Mouse (Mus musculus) CH12.LX (cell line): ENCODE measurements around the gene Peli1. TPM values are rescaled to one million over a fixed set of nuclear protein-coding genes. Genes with fewer than 3 reads are reported as not detected.

Source experiments
- DNase-seq: peaks from one replicate; pipeline ENCODE4 v3.0.0-alpha.2; 2013; ENCODE audit errors: extremely low read depth
- H3K27ac ChIP-seq: 2 replicates; pipeline ENCODE4 v1.5.1; 2012; ENCODE audit warnings: low read depth, mild to moderate bottlenecking, control low read depth, moderate library complexity; ENCODE audit not compliant: insufficient read depth
- H3K27me3 ChIP-seq: replicated peaks from 2 replicates; pipeline ENCODE3; 2012; ENCODE audit warnings: inconsistent platforms
- H3K36me3 ChIP-seq, 2 experiments: replicated peaks in 1 of 2; 2 replicates each; pipeline versions ENCODE3 to v1.6.1; 2012; ENCODE audit warnings: inconsistent platforms in 1 of 2, low read length in 1 of 2, mild to moderate bottlenecking in 1 of 2, mixed read lengths in 1 of 2, moderate library complexity in 1 of 2; ENCODE audit not compliant: control insufficient read depth in 1 of 2, insufficient read depth in 1 of 2
- H3K4me1 ChIP-seq, 2 experiments: 2 replicates each; pipeline ENCODE4 v1.6.1; 2012; ENCODE audit warnings: inconsistent platforms in 1 of 2, moderate library complexity in 1 of 2; ENCODE audit not compliant: insufficient read depth in 2 of 2, control insufficient read depth in 1 of 2
- H3K4me2 ChIP-seq: 2 replicates; pipeline ENCODE4 v1.6.1; 2012; ENCODE audit warnings: low read depth, mild to moderate bottlenecking, control low read depth; ENCODE audit not compliant: poor library complexity, insufficient read depth, severe bottlenecking
- H3K4me3 ChIP-seq, 3 experiments: fragments of 150-350 bp in 1 of 3; sonication (generic) in 1 of 3; replicated peaks in 1 of 3; 2 replicates each; pipeline versions ENCODE3 to v1.5.1; 2011 to 2012; ENCODE audit warnings: low read depth in 2 of 3, low read length in 2 of 3, mild to moderate bottlenecking in 2 of 3, moderate library complexity in 2 of 3, control low read depth in 1 of 3, improper control_type of control experiment in 1 of 3, inconsistent platforms in 1 of 3, mixed read lengths in 1 of 3; ENCODE audit not compliant: poor library complexity in 1 of 3
- H3K79me2 ChIP-seq: replicated peaks from 2 replicates; pipeline ENCODE4 v1.6.1; 2012; ENCODE audit warnings: mild to moderate bottlenecking, moderate library complexity; ENCODE audit not compliant: control insufficient read depth, poor library complexity, insufficient read depth, severe bottlenecking; ENCODE audit errors: extremely low read depth
- H3K9ac ChIP-seq: 2 replicates; pipeline ENCODE4 v1.6.1; 2012; ENCODE audit warnings: low read depth, mild to moderate bottlenecking, control low read depth, moderate library complexity; ENCODE audit not compliant: insufficient read depth
- H3K9me3 ChIP-seq: replicated peaks from 2 replicates; pipeline ENCODE3; 2012; ENCODE audit warnings: low read length, inconsistent platforms, mixed read lengths
- CTCF ChIP-seq, 2 experiments: IDR thresholded peaks in 1 of 2; conservative IDR thresholded peaks in 1 of 2; 2 replicates each; pipeline ENCODE4 v1.5.1; 2011 to 2012; ENCODE audit warnings: low read depth in 2 of 2, low read length in 2 of 2, improper control_type of control experiment in 1 of 2, inconsistent platforms in 1 of 2, mild to moderate bottlenecking in 1 of 2, moderate library complexity in 1 of 2
- E2F4 ChIP-seq: IDR thresholded peaks from 2 replicates; pipeline ENCODE4 v1.6.1; 2011; ENCODE audit warnings: low read depth, low read length, improper control_type of control experiment; ENCODE audit not compliant: insufficient replicate concordance
- EP300 ChIP-seq: IDR thresholded peaks from 2 replicates; pipeline ENCODE4 v1.6.1; 2011; ENCODE audit warnings: low read length, improper control_type of control experiment
- HCFC1 ChIP-seq: IDR thresholded peaks from 2 replicates; pipeline ENCODE4 v1.6.1; 2012; ENCODE audit warnings: low read depth, mild to moderate bottlenecking, inconsistent platforms, low read length, improper control_type of control experiment
- IRF4 ChIP-seq: IDR thresholded peaks from 2 replicates; pipeline ENCODE4 v1.6.1; 2014; ENCODE audit warnings: low read depth, mild to moderate bottlenecking, inconsistent platforms, low read length, improper control_type of control experiment
- JUN ChIP-seq: IDR thresholded peaks from 2 replicates; pipeline ENCODE4 v1.6.1; 2011; ENCODE audit warnings: low read depth, mild to moderate bottlenecking, low read length, improper control_type of control experiment, moderate library complexity; ENCODE audit not compliant: insufficient read depth
- JUND ChIP-seq: conservative IDR thresholded peaks from 2 replicates; pipeline ENCODE4 v1.6.1; 2011; ENCODE audit warnings: low read depth, low read length, improper control_type of control experiment
- KAT2A ChIP-seq: IDR thresholded peaks from 2 replicates; pipeline ENCODE4 v1.6.1; 2012; ENCODE audit warnings: low read length, improper control_type of control experiment, inconsistent platforms; ENCODE audit not compliant: insufficient replicate concordance
- MAFK ChIP-seq: IDR thresholded peaks from 2 replicates; pipeline ENCODE4 v1.6.1; 2011; ENCODE audit warnings: low read length, improper control_type of control experiment; ENCODE audit not compliant: insufficient replicate concordance
- MAZ ChIP-seq: IDR thresholded peaks from 2 replicates; pipeline ENCODE4 v1.6.1; 2012; ENCODE audit warnings: low read depth, mild to moderate bottlenecking, inconsistent platforms, low read length, improper control_type of control experiment, moderate library complexity
- MEF2A ChIP-seq: IDR thresholded peaks from 2 replicates; pipeline ENCODE4 v1.6.1; 2014; ENCODE audit warnings: low read depth, mild to moderate bottlenecking, inconsistent platforms, low read length, improper control_type of control experiment, borderline replicate concordance
- MYC ChIP-seq: IDR thresholded peaks from 2 replicates; pipeline ENCODE4 v1.6.1; 2011; ENCODE audit warnings: low read depth, mild to moderate bottlenecking, improper control_type of control experiment, low read length
- NELFE ChIP-seq: IDR thresholded peaks from 2 replicates; pipeline ENCODE4 v1.6.1; 2011; ENCODE audit warnings: low read depth, low read length, improper control_type of control experiment
- NRF1 ChIP-seq: IDR thresholded peaks from 2 replicates; pipeline ENCODE4 v1.6.1; 2014; ENCODE audit warnings: low read depth, mild to moderate bottlenecking, inconsistent platforms, low read length, improper control_type of control experiment, moderate library complexity
- POLR2A ChIP-seq: IDR thresholded peaks from 2 replicates; pipeline ENCODE4 v1.6.1; 2011; ENCODE audit warnings: low read depth, mild to moderate bottlenecking, improper control_type of control experiment, low read length
- POLR2AphosphoS2 ChIP-seq: IDR thresholded peaks from 2 replicates; pipeline ENCODE4 v1.6.1; 2011; ENCODE audit warnings: low read depth, low read length, improper control_type of control experiment
- RAD21 ChIP-seq: IDR thresholded peaks from 2 replicates; pipeline ENCODE4 v1.6.1; 2011; ENCODE audit warnings: low read depth, mild to moderate bottlenecking, low read length, improper control_type of control experiment, moderate library complexity
- SIN3A ChIP-seq: IDR thresholded peaks from 2 replicates; pipeline ENCODE4 v1.6.1; 2012; ENCODE audit warnings: low read length, improper control_type of control experiment, inconsistent platforms
- SMC3 ChIP-seq: IDR thresholded peaks from 2 replicates; pipeline ENCODE4 v1.6.1; 2011; ENCODE audit warnings: low read depth, low read length, improper control_type of control experiment
- TBP ChIP-seq: conservative IDR thresholded peaks from 2 replicates; pipeline ENCODE4 v1.6.1; 2011; ENCODE audit warnings: low read depth, low read length, improper control_type of control experiment
- UBTF ChIP-seq: IDR thresholded peaks from 2 replicates; pipeline ENCODE4 v1.6.1; 2012; ENCODE audit warnings: low read depth, mild to moderate bottlenecking, inconsistent platforms, low read length, improper control_type of control experiment, moderate library complexity
- USF1 ChIP-seq: IDR thresholded peaks from 2 replicates; pipeline ENCODE4 v1.6.1; 2014; ENCODE audit warnings: low read depth, mild to moderate bottlenecking, inconsistent platforms, low read length, improper control_type of control experiment
- USF2 ChIP-seq: conservative IDR thresholded peaks from 2 replicates; pipeline ENCODE4 v1.6.1; 2011; ENCODE audit warnings: low read depth, low read length, improper control_type of control experiment
- ZC3H11A ChIP-seq: IDR thresholded peaks from 2 replicates; pipeline ENCODE4 v1.6.1; 2012; ENCODE audit warnings: low read depth, mild to moderate bottlenecking, inconsistent platforms, low read length, improper control_type of control experiment
- ZMIZ1 ChIP-seq: IDR thresholded peaks from 2 replicates; pipeline ENCODE4 v1.6.1; 2012; ENCODE audit warnings: low read depth, mild to moderate bottlenecking, inconsistent platforms, low read length, improper control_type of control experiment
- ZNF384 ChIP-seq: IDR thresholded peaks from 2 replicates; pipeline ENCODE4 v1.6.1; 2012; ENCODE audit warnings: low read depth, low read length, improper control_type of control experiment, inconsistent platforms
- dilution Hi-C: fragments of 300-500 bp; cut with MboI; formaldehyde crosslinking; loops from 2 replicates; pipeline ENCODE4 v1.14.3; 2020; ENCODE audit warnings: low sequenced_read_pairs; ENCODE audit not compliant: extremely low pct_unique_long_range_greater_than_20kb, extremely low pct_ligation_motif_present
- in situ Hi-C: fragments of 300-500 bp; cut with MboI; formaldehyde crosslinking; loops from 3 replicates; pipeline ENCODE4 v1.14.3; 2019; ENCODE audit warnings: low sequenced_read_pairs, low pct_ligation_motif_present, low pct_unique_long_range_greater_than_20kb, mixed read lengths
- polyA plus RNA-seq: library from polyadenylated mRNA; unstranded; fragments of >175 nt; gene quantifications from 2 replicates; pipeline ENCODE4 v1.2.1, GENCODE M21; 2012; ENCODE audit warnings: low read depth; ENCODE audit not compliant: insufficient read length
- total RNA-seq, 2 experiments: library from RNA; depleted of rRNA; stranded (reverse); fragments of 300-350 nt in 1 of 2; fragments of >200 nt in 1 of 2; gene quantifications; 2 replicates each; pipeline ENCODE4 v1.2.3; 2012 to 2014

Peli1 gene
- total and polyA plus RNA-seq, 3 experiments = 6.7 to 25.9 (median 14.8) TPM

DNA sequence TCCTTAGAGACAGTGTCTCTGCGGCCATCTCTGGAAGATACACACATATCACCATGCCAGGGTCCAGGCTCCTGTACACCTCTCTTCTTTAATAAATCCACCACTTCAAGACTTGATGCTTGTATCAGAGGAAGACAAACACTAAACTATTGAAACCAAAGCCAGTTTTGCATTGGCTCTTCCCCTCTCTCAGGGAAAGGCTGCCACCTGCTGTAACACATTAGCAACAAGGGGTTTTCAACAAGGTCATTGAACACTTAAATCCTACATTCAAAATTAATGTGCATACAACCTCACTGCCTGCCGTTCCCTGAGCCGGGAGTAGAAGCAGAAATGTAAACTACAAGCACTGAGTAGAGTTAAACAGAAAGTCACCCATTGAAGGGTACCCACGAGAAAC, 87.3 kb downstream of the Peli1 start:
- Histone ChIP-seq H3K9ac (peak overlapping the region; percentile 32), H3K4me3 (peak overlapping the region in 1 of 3 experiments; percentile 11), H3K9me3 (no peaks in the 10 kb centered on the region), H3K4me1 (peaks cover 17 to 69% of the 10 kb centered on the region in 2 experiments), H3K4me2 (peak overlapping the region; percentile 96), H3K79me2 (no peaks in the 10 kb centered on the region), H3K36me3 (no peaks in the 10 kb centered on the region), H3K27ac (peak overlapping the region; percentile 53), H3K27me3 (no peaks in the 10 kb centered on the region)
- in situ Hi-C loops (loop anchor here (5.0 to 25.0 kb wide), 4 partner anchors 261 to 716 kb away; no protein-coding TSS in a partner anchor), dilution Hi-C loops (no loop called here)
- peak; percentile 66 for DNase-seq
- TF ChIP-seq ZNF384 (peak; percentile 47; the same call in 1 of the 2 replicates), UBTF (no peak), ZC3H11A (peak; percentile 94), NRF1 (no peak), IRF4 (peak; percentile 64), TBP (no peak), POLR2A (no peak), JUND (0 out of 2 replicates have a peak, but pooled peaks have one; percentile 55), EP300 (no peak), NELFE (peak; percentile 58; the same call in 1 of the 2 replicates), POLR2AphosphoS2 (no peak), HCFC1 (peak; percentile 26; the same call in 1 of the 2 replicates), SIN3A (no peak), MEF2A (no peak; the same call in 1 of the 2 replicates), USF2 (no peak), E2F4 (no peak), JUN (no peak), MAFK (no peak), ZMIZ1 (no peak), MAZ (0 out of 2 replicates have a peak, but pooled peaks have one; percentile 46), MYC (no peak), CTCF (conservative IDR thresholded peaks at IDR 0.05 in 1 of 2, IDR thresholded peaks at IDR 0.05 in 1 of 2; ENCODE audit: low read depth in 2 of 2, low read length in 2 of 2) (peak; percentile 42 to 98; a peak in 3 of 4 replicates), SMC3 (peak; percentile 97), USF1 (no peak), KAT2A (no peak), RAD21 (no peak; the same call in none of the 2 replicates)
